Mouse (Mus musculus): ENCODE data around the gene Rtl1.

- no peak for TF ChIP-seq ZC3H11A (IDR thresholded peaks at IDR 0.05; ENCODE audit: borderline replicate concordance, low read depth, low read length)
- TF ChIP-seq HCFC1 (IDR thresholded peaks at IDR 0.05; ENCODE audit: borderline replicate concordance, insufficient read depth, low read length), result no peak
- no peak for TF ChIP-seq CHD2 (IDR thresholded peaks at IDR 0.05; ENCODE audit: low read depth, low read length)
Measured at GRCm38 (mm10) chr12:109614416-109614815, 14.3 kb upstream of the Rtl1 start.

Data from ES-E14 (cell line).